ENCODE assay signal across 19 mouse cellular contexts in the genomic region with DNA sequence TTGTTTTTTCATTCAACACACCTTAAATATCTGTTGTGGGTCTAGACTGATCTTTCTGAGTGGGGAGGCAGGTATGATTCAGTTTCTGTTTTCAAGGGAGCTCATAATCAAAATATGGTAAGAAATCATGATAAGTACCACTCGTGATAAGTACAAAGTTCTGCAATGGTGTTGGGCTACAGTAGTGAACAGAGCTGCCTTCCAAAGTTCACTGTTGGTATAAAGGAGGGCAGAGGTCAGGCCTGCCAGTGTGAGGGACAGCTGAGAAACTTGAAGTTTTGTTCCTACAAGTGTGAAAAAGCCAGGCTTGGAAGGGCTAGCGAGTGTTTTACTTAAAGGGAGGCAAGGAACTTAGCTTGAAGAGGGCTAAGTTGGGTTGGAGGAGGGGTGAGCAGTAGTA. TPM values are rescaled to one million over a fixed set of nuclear protein-coding genes. Genes with fewer than 3 reads are reported as not detected.
DNase-seq lines count a peak whose midpoint lies in the region; ATAC-seq and TF ChIP-seq lines count a peak whose summit lies in the region.
"Had no signal": no experiment of that assay in that cellular context is flagged by ENCODE, and none has a peak within 500 bp of the region (broad histone marks: within the 10 kb centered on the region; RNA-seq: fewer than 3 reads in every experiment).

No protein-coding gene starts in this region.

- H3K36me3 ChIP-seq in kidney, embryonic 14.5 days (ENCODE audit: control insufficient read depth, insufficient read depth, low read length): no peaks in the 10 kb centered on the region
- H3K36me3 ChIP-seq in liver, adult 2 months (ENCODE audit: control insufficient read depth, insufficient read depth, low read length): no peaks in the 10 kb centered on the region
- no peaks in the 10 kb centered on the region for H3K36me3 ChIP-seq in liver, embryonic 12.5 days
- H3K36me3 ChIP-seq: embryonic facial prominence, embryonic 10.5 days; heart, embryonic 15.5 days; hindbrain, embryonic 13.5 days had no signal

- 85% methylated on average over 2 of the region's 2 CpGs for WGBS in kidney, embryonic 14.5 days
- 54% methylated on average over 2 of the region's 2 CpGs for WGBS in liver, adult 2 months
- WGBS in liver, embryonic 12.5 days (ENCODE audit: insufficient replicate concordance): 56% methylated on average over 2 of the region's 2 CpGs

- TF ChIP-seq POLR2A in liver, adult 2 months (IDR thresholded peaks at IDR 0.05; ENCODE audit: extremely low read depth, insufficient read depth, low read length): no peak

- no peak for TF ChIP-seq CTCF in liver, adult 2 months (IDR thresholded peaks at IDR 0.05; ENCODE audit: low read depth, low read length)
- TF ChIP-seq CTCF in layer of hippocampus, adult 2 months (conservative IDR thresholded peaks at IDR 0.05): no peak

- no peaks in the 10 kb centered on the region for H3K79me2 ChIP-seq in liver, adult 2 months (ENCODE audit: control insufficient read depth, insufficient read depth, low read length)

- H3K4me3 ChIP-seq in kidney, embryonic 14.5 days (ENCODE audit: low read length): no peak overlapping the region
- no peak overlapping the region for H3K4me3 ChIP-seq in liver, adult 2 months (ENCODE audit: insufficient read depth, low read depth, low read length)
- no peak overlapping the region for H3K4me3 ChIP-seq in liver, embryonic 12.5 days
- H3K4me3 ChIP-seq in layer of hippocampus, adult 2 months: no peak overlapping the region
- H3K4me3 ChIP-seq: embryonic facial prominence, embryonic 10.5 days; gastrocnemius, adult 2 months; heart, embryonic 15.5 days; hindbrain, embryonic 13.5 days had no signal

- H3K4me2 ChIP-seq in kidney, embryonic 14.5 days (replicated peaks; ENCODE audit: low read depth, low read length): no peak overlapping the region
- H3K4me2 ChIP-seq in liver, embryonic 12.5 days: no peak overlapping the region
- H3K4me2 ChIP-seq: heart, embryonic 11.5 days; heart, embryonic 15.5 days; hindbrain, embryonic 13.5 days had no signal

- no peak overlapping the region for H3K27ac ChIP-seq in kidney, embryonic 14.5 days (ENCODE audit: low read depth, low read length)
- no peak overlapping the region for H3K27ac ChIP-seq in liver, adult 2 months (replicated peaks; ENCODE audit: insufficient read depth, low read depth, low read length)
- H3K27ac ChIP-seq in liver, embryonic 12.5 days: no peak overlapping the region
- no peak overlapping the region for H3K27ac ChIP-seq in layer of hippocampus, adult 2 months
- H3K27ac ChIP-seq: embryonic facial prominence, embryonic 10.5 days; gastrocnemius, adult 2 months; heart, embryonic 15.5 days; hindbrain, embryonic 13.5 days had no signal

- no peak for ATAC-seq in kidney, embryonic 14.5 days (ENCODE audit: low FRiP score, low TSS enrichment)
- no peak for ATAC-seq in liver, embryonic 12.5 days
- ATAC-seq: forebrain, embryonic 14.5 days had no signal

- H3K9ac ChIP-seq in kidney, embryonic 14.5 days (ENCODE audit: low read depth, low read length): no peak overlapping the region
- H3K9ac ChIP-seq in liver, adult 2 months (ENCODE audit: low read depth, low read length): no peak overlapping the region
- no peak overlapping the region for H3K9ac ChIP-seq in liver, embryonic 12.5 days
- H3K9ac ChIP-seq: heart, embryonic 15.5 days; hindbrain, embryonic 13.5 days had no signal

- H3K4me1 ChIP-seq in kidney, embryonic 14.5 days (ENCODE audit: control insufficient read depth, insufficient read depth, low read length): no peaks in the 10 kb centered on the region
- peaks cover 5% of the 10 kb centered on the region; the same call in 1 of the 2 replicates for H3K4me1 ChIP-seq in liver, adult 2 months (ENCODE audit: control insufficient read depth, insufficient read depth, low read length)
- H3K4me1 ChIP-seq in liver, embryonic 12.5 days: peaks cover 7% of the 10 kb centered on the region; the same call in 1 of the 2 replicates

- H3K9me3 ChIP-seq in kidney, embryonic 14.5 days (ENCODE audit: control insufficient read depth, low read length): no peaks in the 10 kb centered on the region
- H3K9me3 ChIP-seq in liver, embryonic 12.5 days (replicated peaks): no peaks in the 10 kb centered on the region
- H3K9me3 ChIP-seq: embryonic facial prominence, embryonic 10.5 days; heart, embryonic 15.5 days; hindbrain, embryonic 13.5 days had no signal

- peaks cover 11% of the 10 kb centered on the region; the same call in 1 of the 2 replicates for H3K27me3 ChIP-seq in kidney, embryonic 14.5 days (ENCODE audit: control insufficient read depth, insufficient read depth, low read length)
- H3K27me3 ChIP-seq in liver, adult 2 months (ENCODE audit: control insufficient read depth, insufficient read depth, low read length): peaks cover 5% of the 10 kb centered on the region
- peaks cover 32% of the 10 kb centered on the region for H3K27me3 ChIP-seq in liver, embryonic 12.5 days (replicated peaks)

- peak; percentile 23 for DNase-seq in kidney, adult 18-20 months
- peak; percentile 63 for DNase-seq in liver, adult 2 months (ENCODE audit: extremely low read depth, low read depth, low spot score)
- DNase-seq in kidney, postnatal 36 days: peak; percentile 45 to 53
- no peak for DNase-seq in layer of hippocampus, adult 2 months (ENCODE audit: low spot score in 2 of 2)
- DNase-seq: adrenal gland, adult 2 months; adrenal gland, postnatal 25 days; cerebellum, adult 2 months; cerebellum, postnatal 10 days; gastrocnemius, adult 2 months; gastrocnemius, postnatal 36 days; heart, adult 18-20 months; heart, postnatal 14 days had no signal

RNA-seq across cellular contexts. Expression of gene Slc35f2, which starts 4.2 kb away (rescaled TPM):
- 7.6 and 11.2 TPM in 2 replicates for polyA plus RNA-seq in kidney, embryonic 14.5 days (2014; fragmentation: Nextera tagmentation; extraction: Ambion mirVana)
- 0.13 and 0.18 TPM in 2 replicates for total RNA-seq in liver, adult 2 months (2014; rRNA removed)
- polyA plus RNA-seq in liver, adult 2 months (2012; rRNA removed): 0.10 and 0.14 TPM in 2 replicates
- 0.52 and 0.67 TPM in 2 replicates for polyA plus RNA-seq in liver, embryonic 12.5 days (2016; fragmentation: Nextera tagmentation; extraction: Ambion mirVana)
- total RNA-seq in layer of hippocampus, adult 2 months (2021): 1 to 10 TPM; 4.7 to 5.0 TPM
- total RNA-seq: gastrocnemius, adult 2 months; gastrocnemius, postnatal 36 days had no signal

Comparison
In these comparisons a context has a peak if more than half of its experiments do, and no peak if none do; other contexts are left out.
1. DNase-seq: peak in kidney, adult 18-20 months (single experiment), liver, adult 2 months (single experiment) and kidney, postnatal 36 days (2 of 2); none in layer of hippocampus, adult 2 months (0 of 2).